Mouse (Mus musculus): ENCODE results near the gene Mad1l1. TPM values are rescaled to one million over a fixed set of nuclear protein-coding genes. Genes with fewer than 3 reads are reported as not detected.
"Not testable (repeated sequence)": the region's sequence is repeated elsewhere in the genome, so short reads cannot be mapped to it uniquely, and the experiment has no call there.

Mad1l1 gene
- total RNA-seq, 4 experiments from 2014 or later: 16.3 to 28.0 (median 21.1) TPM

GRCm38 (mm10) chr5:139998321-139998720 is 323.0 kb downstream of the Mad1l1 start:
- not testable (repeated sequence) for DNase-seq

- no peak for DNase-seq
These were observed 329.8 kb downstream of the Mad1l1 start for GRCm38 (mm10) chr5:139991531-139991930.

GRCm38 (mm10) chr5:139985073-139985746 is 336.1 kb downstream of the Mad1l1 start:
- DNase-seq: no peak

- DNase-seq: no peak
These were observed 339.4 kb downstream of the Mad1l1 start for GRCm38 (mm10) chr5:139981976-139982375.

GRCm38 (mm10) chr5:139979371-139979770 is 342.0 kb downstream of the Mad1l1 start:
- no peak for DNase-seq

- no peak for DNase-seq
These were observed 342.7 kb downstream of the Mad1l1 start for GRCm38 (mm10) chr5:139978525-139979276.

GRCm38 (mm10) chr5:139977476-139977875 is 343.9 kb downstream of the Mad1l1 start:
- no peak for DNase-seq

- no peak for DNase-seq
These were observed 344.8 kb downstream of the Mad1l1 start for GRCm38 (mm10) chr5:139976584-139976983.

- DNase-seq: peak; percentile 65
These were observed 351.1 kb downstream of the Mad1l1 start for GRCm38 (mm10) chr5:139970186-139970631.

GRCm38 (mm10) chr5:139969151-139969948 is 352.0 kb downstream of the Mad1l1 start:
- no peak for DNase-seq

- no peak for DNase-seq
These were observed 355.8 kb downstream of the Mad1l1 start for GRCm38 (mm10) chr5:139965596-139965995.

GRCm38 (mm10) chr5:139964391-139964790 is 357.0 kb downstream of the Mad1l1 start:
- no peak for DNase-seq

- no peak for DNase-seq
These were observed 361.6 kb downstream of the Mad1l1 start for GRCm38 (mm10) chr5:139959741-139960140.

Other genes with a start within 250 kb of the Mad1l1 start
- 10 to 100 TPM; 16.3 to 25.3 (median 22.0) TPM for gene Nudt1, start 104 bp upstream of the Mad1l1 start, total RNA-seq (2022)
- gene Mrm2, start 10.3 kb upstream of the Mad1l1 start, total RNA-seq (2022): 10 to 100 TPM; 18.8 to 22.4 (median 21.2) TPM
- 10 to 100 TPM; 14.8 to 21.0 (median 18.5) TPM for gene Snx8, start 67.7 kb upstream of the Mad1l1 start, total RNA-seq (2022)
- gene Eif3b, start 97.8 kb upstream of the Mad1l1 start, total RNA-seq (2022): 100 to 1,000 TPM; 162 to 201 (median 183) TPM
- under 1 TPM in 3 of 4 experiments, not detected in 1; 0.15 to 0.24 (median 0.22) TPM for gene Gm4869, start 124.1 kb upstream of the Mad1l1 start, total RNA-seq (2022)
- 10 to 100 TPM in 2 of 4 experiments, 1 to 10 TPM in 2; 8.7 to 15.1 (median 10.3) TPM for gene Chst12, start 184.0 kb upstream of the Mad1l1 start, total RNA-seq (2022)
- not detected for gene Grifin, start 243.5 kb upstream of the Mad1l1 start, total RNA-seq (2022)

Data from adrenal gland, adult 8-10 months (tissue).